Mouse (Mus musculus): ENCODE measurements around the gene Abhd4. TPM values are rescaled to one million over a fixed set of nuclear protein-coding genes. Genes with fewer than 3 reads are reported as not detected.

Abhd4 gene
- polyA plus RNA-seq, 1 experiment from 2014 or later: 48.7 TPM

- WGBS: 81% methylated on average over 2 of the region's 2 CpGs
- H3K36me3 ChIP-seq: no peaks in the 10 kb centered on the region
Measured at GRCm38 (mm10) chr14:54213734-54214133, 40.3 kb upstream of the Abhd4 start.

GRCm38 (mm10) chr14:54214477-54214876 is 39.5 kb upstream of the Abhd4 start:
- no peak overlapping the region for H3K27ac ChIP-seq
- H3K9me3 ChIP-seq: no peaks in the 10 kb centered on the region
- H3K27me3 ChIP-seq (replicated peaks): no peaks in the 10 kb centered on the region
- H3K9ac ChIP-seq: no peak overlapping the region
- H3K36me3 ChIP-seq: no peaks in the 10 kb centered on the region
- 34% methylated on average over 2 of the region's 2 CpGs for WGBS
- no peaks in the 10 kb centered on the region for H3K4me1 ChIP-seq
- no peak for ATAC-seq (ENCODE audit: low FRiP score, low read depth)
- no peak overlapping the region for H3K4me2 ChIP-seq (replicated peaks)
- H3K4me3 ChIP-seq: no peak overlapping the region

More at GRCm38 (mm10) chr14:54213734-54214133, 40.3 kb upstream of the Abhd4 start:
- Histone ChIP-seq H3K9me3 (no peaks in the 10 kb centered on the region), H3K27ac (no peak overlapping the region), H3K4me3 (no peak overlapping the region), H3K9ac (no peak overlapping the region), H3K4me1 (no peaks in the 10 kb centered on the region), H3K4me2 (replicated peaks) (no peak overlapping the region), H3K27me3 (replicated peaks) (no peaks in the 10 kb centered on the region)
- no peak for ATAC-seq (ENCODE audit: low FRiP score, low read depth)

DNA sequence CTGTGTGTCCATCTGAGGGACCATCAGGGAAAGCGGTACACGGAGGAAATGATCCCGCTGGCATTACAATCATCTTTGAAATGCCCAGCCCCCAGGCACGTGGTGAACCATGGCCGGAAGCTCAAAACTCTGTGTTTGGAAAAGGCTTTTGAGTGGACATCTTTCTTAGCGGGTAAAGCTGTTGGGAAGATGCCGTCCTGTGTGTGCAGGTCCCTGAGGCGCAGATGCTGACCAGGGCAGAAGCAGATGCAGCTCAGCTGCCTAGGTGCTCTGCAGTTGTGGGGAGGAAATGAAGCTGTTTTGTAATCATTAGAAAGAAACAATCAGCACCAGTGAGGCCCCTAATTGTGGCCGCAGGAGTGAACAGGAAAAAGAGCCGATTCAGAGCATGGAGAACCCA is 39.1 kb upstream of the Abhd4 start:
- 65% methylated on average over 10 of the region's 10 CpGs for WGBS
- ATAC-seq (ENCODE audit: low FRiP score, low read depth): no peak
- H3K36me3 ChIP-seq: no peaks in the 10 kb centered on the region
- H3K9me3 ChIP-seq: no peaks in the 10 kb centered on the region
- no peak overlapping the region for H3K4me2 ChIP-seq (replicated peaks)
- no peak overlapping the region for H3K9ac ChIP-seq
- H3K27me3 ChIP-seq (replicated peaks): no peaks in the 10 kb centered on the region
- H3K4me3 ChIP-seq: no peak overlapping the region
- no peak overlapping the region for H3K27ac ChIP-seq
- H3K4me1 ChIP-seq: no peaks in the 10 kb centered on the region

- Histone ChIP-seq H3K4me1 (no peaks in the 10 kb centered on the region), H3K4me2 (replicated peaks) (no peak overlapping the region), H3K27ac (no peak overlapping the region), H3K36me3 (no peaks in the 10 kb centered on the region), H3K9ac (no peak overlapping the region), H3K9me3 (no peaks in the 10 kb centered on the region), H3K27me3 (replicated peaks) (no peaks in the 10 kb centered on the region), H3K4me3 (no peak overlapping the region)
- no peak for ATAC-seq (ENCODE audit: low FRiP score, low read depth)
- 90% methylated on average over 7 of the region's 7 CpGs for WGBS
Measured at GRCm38 (mm10) chr14:54216126-54216525, 37.9 kb upstream of the Abhd4 start.

DNA sequence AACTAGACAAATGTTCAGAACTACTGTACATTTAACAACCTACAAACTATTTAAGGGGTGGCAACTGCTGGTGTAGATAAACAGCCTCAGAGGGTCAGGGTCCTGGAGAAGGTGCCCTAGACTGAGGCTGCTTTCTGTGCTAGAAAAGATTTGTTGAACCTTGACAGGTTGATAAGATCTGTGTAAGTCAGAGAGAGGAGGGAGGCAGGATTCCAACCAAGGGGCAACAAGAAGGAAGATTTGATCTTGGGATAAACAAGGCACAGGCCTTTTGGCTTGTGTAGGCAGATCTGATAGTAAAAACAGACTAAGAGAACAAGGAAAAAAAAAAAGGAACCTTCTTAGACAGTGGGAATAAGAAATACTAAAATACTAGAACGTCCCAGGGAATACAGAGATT is 35.8 kb upstream of the Abhd4 start:
- ATAC-seq (ENCODE audit: low FRiP score, low read depth): no peak

GRCm38 (mm10) chr14:54218721-54219120 is 35.3 kb upstream of the Abhd4 start:
- 62% methylated on average over 9 of the region's 9 CpGs for WGBS
- no peaks in the 10 kb centered on the region for H3K27me3 ChIP-seq (replicated peaks)
- H3K4me1 ChIP-seq: no peaks in the 10 kb centered on the region
- no peak overlapping the region for H3K9ac ChIP-seq
- no peaks in the 10 kb centered on the region for H3K9me3 ChIP-seq
- H3K4me2 ChIP-seq (replicated peaks): no peak overlapping the region
- H3K4me3 ChIP-seq: no peak overlapping the region
- no peak overlapping the region for H3K27ac ChIP-seq
- H3K36me3 ChIP-seq: no peaks in the 10 kb centered on the region
- no peak for ATAC-seq (ENCODE audit: low FRiP score, low read depth)

More for the DNA sequence above, 35.8 kb upstream of the Abhd4 start:
- no peaks in the 10 kb centered on the region for H3K36me3 ChIP-seq
- H3K4me2 ChIP-seq (replicated peaks): no peak overlapping the region
- H3K4me3 ChIP-seq: no peak overlapping the region
- 77% methylated on average over 1 of the region's 1 CpGs for WGBS
- H3K9ac ChIP-seq: no peak overlapping the region
- H3K27me3 ChIP-seq (replicated peaks): no peaks in the 10 kb centered on the region
- no peaks in the 10 kb centered on the region for H3K9me3 ChIP-seq
- no peaks in the 10 kb centered on the region for H3K4me1 ChIP-seq
- no peak overlapping the region for H3K27ac ChIP-seq

DNA sequence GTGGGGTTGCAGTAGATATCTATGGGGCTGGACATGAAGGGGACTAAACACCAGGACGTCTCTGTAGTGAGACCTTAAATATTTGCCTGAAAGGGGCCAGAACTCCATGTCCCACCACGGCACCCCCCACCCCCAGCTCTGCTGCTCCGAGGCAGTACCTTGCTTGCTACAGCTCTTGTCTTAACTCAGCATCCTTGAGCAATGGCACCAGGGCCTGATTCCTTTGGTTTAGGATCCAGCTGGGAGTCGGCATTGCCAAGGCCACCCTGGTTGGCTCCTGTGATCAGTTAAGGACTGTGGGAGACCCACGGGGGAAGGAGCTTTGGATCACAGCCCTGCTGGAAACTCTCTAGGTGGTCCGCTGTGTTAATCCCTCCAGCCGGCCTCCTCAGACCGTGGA is 34.7 kb upstream of the Abhd4 start:
- no peak overlapping the region for H3K4me2 ChIP-seq (replicated peaks)
- WGBS: 75% methylated on average over 8 of the region's 8 CpGs
- no peak for ATAC-seq (ENCODE audit: low FRiP score, low read depth)
- H3K27ac ChIP-seq: no peak overlapping the region
- H3K36me3 ChIP-seq: no peaks in the 10 kb centered on the region
- no peak overlapping the region for H3K4me3 ChIP-seq
- no peaks in the 10 kb centered on the region for H3K27me3 ChIP-seq (replicated peaks)
- peaks cover 1% of the 10 kb centered on the region; the same call in 1 of the 2 replicates for H3K4me1 ChIP-seq
- no peak overlapping the region for H3K9ac ChIP-seq
- H3K9me3 ChIP-seq: no peaks in the 10 kb centered on the region

GRCm38 (mm10) chr14:54219849-54220248 is 34.1 kb upstream of the Abhd4 start:
- Histone ChIP-seq H3K9ac (no peak overlapping the region), H3K4me3 (no peak overlapping the region), H3K27ac (no peak overlapping the region), H3K36me3 (no peaks in the 10 kb centered on the region), H3K4me1 (peaks cover 7% of the 10 kb centered on the region), H3K4me2 (replicated peaks) (no peak overlapping the region), H3K9me3 (no peaks in the 10 kb centered on the region), H3K27me3 (replicated peaks) (no peaks in the 10 kb centered on the region)
- no peak for ATAC-seq (ENCODE audit: low FRiP score, low read depth)
- 90% methylated on average over 7 of the region's 7 CpGs for WGBS

GRCm38 (mm10) chr14:54220726-54221494 is 33.1 kb upstream of the Abhd4 start:
- Histone ChIP-seq H3K9me3 (no peaks in the 10 kb centered on the region), H3K4me3 (no peak overlapping the region), H3K4me2 (replicated peaks) (no peak overlapping the region), H3K27ac (no peak overlapping the region), H3K27me3 (replicated peaks) (no peaks in the 10 kb centered on the region), H3K9ac (no peak overlapping the region), H3K4me1 (peaks cover 9% of the 10 kb centered on the region), H3K36me3 (no peaks in the 10 kb centered on the region)
- ATAC-seq (ENCODE audit: low FRiP score, low read depth): no peak
- WGBS: 92% methylated on average over 8 of the region's 8 CpGs

- H3K4me2 ChIP-seq (replicated peaks): no peak overlapping the region
- H3K9ac ChIP-seq: no peak overlapping the region
- no peak overlapping the region for H3K4me3 ChIP-seq
- H3K27me3 ChIP-seq (replicated peaks): no peaks in the 10 kb centered on the region
- H3K9me3 ChIP-seq: no peaks in the 10 kb centered on the region
- H3K4me1 ChIP-seq: peaks cover 9% of the 10 kb centered on the region
- H3K27ac ChIP-seq: no peak overlapping the region
- ATAC-seq (ENCODE audit: low FRiP score, low read depth): no peak
- 93% methylated on average over 6 of the region's 6 CpGs for WGBS
- no peaks in the 10 kb centered on the region for H3K36me3 ChIP-seq
Measured at GRCm38 (mm10) chr14:54221641-54222040, 32.3 kb upstream of the Abhd4 start.

GRCm38 (mm10) chr14:54222289-54222727 is 31.7 kb upstream of the Abhd4 start:
- H3K4me2 ChIP-seq (replicated peaks): no peak overlapping the region
- H3K9me3 ChIP-seq: no peaks in the 10 kb centered on the region
- no peak overlapping the region for H3K4me3 ChIP-seq
- no peaks in the 10 kb centered on the region for H3K36me3 ChIP-seq
- H3K27ac ChIP-seq: no peak overlapping the region
- 82% methylated on average over 8 of the region's 8 CpGs for WGBS
- H3K9ac ChIP-seq: no peak overlapping the region
- no peak for ATAC-seq (ENCODE audit: low FRiP score, low read depth)
- H3K4me1 ChIP-seq: peaks cover 9% of the 10 kb centered on the region
- no peaks in the 10 kb centered on the region for H3K27me3 ChIP-seq (replicated peaks)

DNA sequence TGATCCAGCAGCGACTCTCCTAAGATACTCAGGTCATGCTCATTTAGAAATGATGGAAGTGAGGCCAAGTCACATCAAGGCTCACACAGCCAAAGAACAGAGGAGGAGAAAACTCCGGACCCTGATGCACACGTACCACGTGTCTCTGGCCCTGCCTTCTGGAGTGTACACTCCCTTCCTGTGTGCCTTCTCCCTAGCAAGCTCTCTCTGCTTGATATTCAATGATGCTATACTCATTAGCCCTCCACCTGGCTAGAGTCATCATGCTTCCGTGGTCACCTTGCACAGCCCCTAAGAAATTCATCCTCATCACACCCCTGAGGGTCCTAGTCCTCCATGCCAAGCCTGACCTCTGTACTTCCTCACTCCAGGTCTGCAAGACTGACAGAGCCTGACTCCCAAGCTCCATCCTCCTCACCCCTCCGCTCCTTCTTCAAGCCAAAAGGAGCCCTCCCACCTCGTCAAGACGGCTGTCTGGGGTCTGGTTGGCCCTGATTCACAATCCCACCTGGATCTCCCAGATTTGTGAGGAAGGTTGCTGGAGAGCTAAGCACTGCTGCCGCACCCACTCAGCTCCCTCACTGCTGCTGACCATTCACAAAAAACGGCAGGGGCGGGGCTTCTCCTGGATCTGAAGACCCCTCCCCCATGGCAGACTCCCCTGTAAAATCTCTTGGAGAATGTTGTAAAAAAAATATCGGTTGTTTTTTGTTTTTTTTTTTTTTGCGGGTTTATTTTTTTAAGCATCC is 30.5 kb upstream of the Abhd4 start:
- Histone ChIP-seq H3K27ac (no peak overlapping the region), H3K4me2 (replicated peaks) (no peak overlapping the region), H3K9me3 (no peaks in the 10 kb centered on the region), H3K4me3 (no peak overlapping the region), H3K9ac (no peak overlapping the region), H3K4me1 (peaks cover 14% of the 10 kb centered on the region), H3K36me3 (no peaks in the 10 kb centered on the region), H3K27me3 (replicated peaks) (no peaks in the 10 kb centered on the region)
- no peak for ATAC-seq (ENCODE audit: low FRiP score, low read depth)
- 57% methylated on average over 13 of the region's 13 CpGs for WGBS

Measured in neural tube, embryonic 12.5 days (tissue).